Mouse (Mus musculus) embryonic fibroblast, embryonic 13.5 days (primary cell): ENCODE results near the gene Cbarp. TPM values are rescaled to one million over a fixed set of nuclear protein-coding genes. Genes with fewer than 3 reads are reported as not detected.

Experiments
- H3K27ac ChIP-seq: 2 replicates; pipeline ENCODE4 v1.5.1; 2012; ENCODE audit warnings: low read length, control low read depth, inconsistent platforms; ENCODE audit not compliant: insufficient read depth
- H3K4me1 ChIP-seq: 2 replicates; pipeline ENCODE4 v1.6.1; 2011; ENCODE audit warnings: low read length; ENCODE audit not compliant: control insufficient read depth, insufficient read depth
- H3K4me3 ChIP-seq: 2 replicates; pipeline ENCODE4 v1.5.1; 2011; ENCODE audit warnings: mild to moderate bottlenecking, control low read depth, low read length; ENCODE audit not compliant: insufficient read depth
- CTCF ChIP-seq: IDR thresholded peaks from 2 replicates; pipeline ENCODE4 v1.5.1; 2011; ENCODE audit warnings: mild to moderate bottlenecking, control low read depth, low read length, moderate library complexity, borderline replicate concordance; ENCODE audit not compliant: insufficient read depth
- POLR2A ChIP-seq: IDR thresholded peaks from 2 replicates; pipeline ENCODE4 v1.6.1; 2011; ENCODE audit warnings: low read depth, mild to moderate bottlenecking, control low read depth, low read length, moderate library complexity
- polyA plus RNA-seq: library from polyadenylated mRNA; stranded (reverse); fragments of >200 nt; gene quantifications from 2 replicates; pipeline ENCODE4 v1.2.4, GENCODE M21; 2011; ENCODE audit warnings: low read depth; ENCODE audit not compliant: missing spikeins, insufficient read length

The Cbarp gene
- polyA plus RNA-seq, 1 experiment, result 28.4 TPM

DNA sequence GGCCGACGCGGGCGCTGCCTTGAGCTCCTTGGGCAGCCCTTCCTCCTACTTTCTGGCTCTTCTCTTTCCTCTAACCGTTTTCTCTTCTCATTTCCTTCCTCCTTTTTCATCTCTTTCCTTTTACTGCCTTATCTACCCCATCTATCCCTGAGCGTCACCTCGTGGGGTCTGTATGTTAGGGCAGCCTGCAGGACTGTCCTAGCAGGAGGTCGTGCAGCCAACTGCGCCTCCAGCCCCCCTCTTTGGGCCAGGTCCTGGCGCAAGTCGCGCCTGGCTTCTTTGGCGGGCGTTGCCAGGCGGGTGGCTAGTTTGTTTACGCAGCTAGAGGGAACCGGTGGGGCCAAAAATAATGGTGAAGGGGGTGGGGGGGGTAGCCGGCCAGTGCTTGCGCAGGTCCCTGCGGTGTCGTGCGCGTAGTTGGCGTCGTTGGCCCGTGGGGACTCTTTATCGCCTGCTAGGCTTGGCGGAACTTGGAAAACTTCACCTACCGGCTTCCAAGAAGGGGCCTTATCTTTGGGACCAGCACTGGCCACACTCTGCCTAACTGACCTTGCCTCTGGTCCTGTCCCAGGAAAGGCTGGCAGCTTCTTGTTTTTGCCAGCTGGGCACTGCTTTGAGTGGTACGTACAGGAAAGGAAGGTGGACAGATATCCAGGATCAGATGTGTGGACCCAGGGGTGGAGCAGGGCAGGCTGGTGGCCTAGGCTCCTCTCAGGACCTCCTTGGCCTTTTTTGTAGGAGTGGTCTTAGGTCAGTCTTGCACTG lies 23.5 kb downstream of the Cbarp start:
- peak overlapping the region; percentile 72 for H3K4me3 ChIP-seq
- no peak for TF ChIP-seq POLR2A
- no peak for TF ChIP-seq CTCF
- H3K4me1 ChIP-seq, result peaks cover 5% of the 10 kb centered on the region; the same call in 1 of the 2 replicates
- no peak overlapping the region for H3K27ac ChIP-seq

DNA sequence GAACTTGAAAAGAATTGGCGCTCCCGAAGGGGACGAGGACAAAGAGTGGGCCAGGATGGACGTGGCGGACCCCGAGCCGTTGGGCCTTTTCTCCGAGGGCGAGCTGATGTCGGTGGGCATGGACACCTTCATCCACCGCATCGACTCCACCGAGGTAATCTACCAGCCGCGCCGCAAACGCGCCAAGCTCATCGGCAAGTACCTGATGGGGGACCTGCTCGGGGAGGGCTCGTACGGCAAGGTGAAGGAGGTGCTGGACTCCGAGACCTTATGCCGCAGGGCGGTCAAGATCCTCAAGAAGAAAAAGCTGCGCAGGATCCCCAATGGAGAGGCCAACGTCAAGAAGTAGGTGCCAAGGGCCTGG lies 24.1 kb downstream of the Cbarp start:
- Histone ChIP-seq H3K27ac (no peak overlapping the region), H3K4me1 (peaks cover 5% of the 10 kb centered on the region; the same call in 1 of the 2 replicates), H3K4me3 (peak overlapping the region; percentile 72)
- TF ChIP-seq CTCF (no peak), POLR2A (no peak)

DNA sequence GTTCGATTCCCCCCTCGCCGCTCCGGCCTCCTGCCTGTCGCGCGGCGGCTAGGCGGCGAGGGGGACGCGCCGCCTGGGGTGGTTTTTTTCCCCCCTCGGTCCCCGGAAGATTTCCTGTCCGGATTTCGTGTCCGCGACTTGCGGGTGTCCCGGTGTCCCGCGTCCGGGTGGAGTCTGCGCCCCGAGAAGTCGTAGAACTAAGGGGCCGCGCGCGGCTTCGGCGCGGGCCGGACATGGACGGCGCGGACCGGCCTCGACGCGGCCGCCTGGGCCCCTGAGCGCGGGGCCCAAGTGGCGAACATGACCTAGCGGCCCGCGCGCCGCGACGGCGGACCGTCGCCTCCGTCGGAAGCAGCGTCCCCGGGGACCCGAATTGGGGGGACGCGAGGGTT lies 24.7 kb downstream of the Cbarp start:
- Histone ChIP-seq H3K4me3 (peak overlapping the region; percentile 72), H3K27ac (peak overlapping the region; percentile 31), H3K4me1 (peaks cover 5% of the 10 kb centered on the region; the same call in 1 of the 2 replicates)
- no peak for TF ChIP-seq POLR2A
- no peak for TF ChIP-seq CTCF

DNA sequence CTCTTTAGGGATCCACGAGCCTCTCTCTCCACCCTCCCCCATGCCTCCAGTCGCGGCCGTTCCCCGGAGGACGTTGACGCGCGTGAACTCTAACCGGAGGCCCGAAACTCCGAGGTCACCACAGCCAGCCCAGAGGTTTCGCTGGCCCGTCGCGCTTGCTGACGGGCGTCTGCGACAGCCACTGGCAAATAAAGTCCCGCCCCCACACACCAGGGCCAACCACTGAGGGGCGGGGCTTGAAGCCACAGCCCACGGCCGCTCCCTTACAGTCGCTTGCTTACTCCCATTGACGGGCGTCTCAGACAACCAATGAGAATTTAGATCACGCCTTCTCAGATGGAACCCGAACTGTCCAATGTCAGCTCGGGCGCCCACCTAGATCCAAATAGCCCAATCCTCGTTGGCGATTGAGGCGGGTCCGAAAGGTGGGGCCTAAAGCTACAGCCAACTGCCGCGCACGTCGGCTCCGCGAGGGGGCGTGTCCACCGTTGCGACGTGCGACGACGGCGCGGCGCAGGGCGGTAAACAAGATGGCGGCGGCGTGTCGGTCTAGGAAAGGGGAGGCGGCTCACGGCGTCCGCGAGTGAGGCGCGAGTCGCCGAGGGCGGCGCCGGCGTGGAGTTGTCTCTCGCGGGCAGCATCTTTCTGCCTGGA lies 25.2 kb downstream of the Cbarp start, which contains the start of gene Stk11:
TSS of gene Stk11 (plus strand) at position 514 of the 654 bp plus-strand sequence.
- Histone ChIP-seq H3K4me3 (peak within 1 kb of the TSS; percentile 72), H3K27ac (peak within 1 kb of the TSS; percentile 77), H3K4me1 (peaks cover 5% of the 10 kb centered on the region; the same call in 1 of the 2 replicates)
- no peak for TF ChIP-seq CTCF
- peak; percentile 86 for TF ChIP-seq POLR2A

DNA sequence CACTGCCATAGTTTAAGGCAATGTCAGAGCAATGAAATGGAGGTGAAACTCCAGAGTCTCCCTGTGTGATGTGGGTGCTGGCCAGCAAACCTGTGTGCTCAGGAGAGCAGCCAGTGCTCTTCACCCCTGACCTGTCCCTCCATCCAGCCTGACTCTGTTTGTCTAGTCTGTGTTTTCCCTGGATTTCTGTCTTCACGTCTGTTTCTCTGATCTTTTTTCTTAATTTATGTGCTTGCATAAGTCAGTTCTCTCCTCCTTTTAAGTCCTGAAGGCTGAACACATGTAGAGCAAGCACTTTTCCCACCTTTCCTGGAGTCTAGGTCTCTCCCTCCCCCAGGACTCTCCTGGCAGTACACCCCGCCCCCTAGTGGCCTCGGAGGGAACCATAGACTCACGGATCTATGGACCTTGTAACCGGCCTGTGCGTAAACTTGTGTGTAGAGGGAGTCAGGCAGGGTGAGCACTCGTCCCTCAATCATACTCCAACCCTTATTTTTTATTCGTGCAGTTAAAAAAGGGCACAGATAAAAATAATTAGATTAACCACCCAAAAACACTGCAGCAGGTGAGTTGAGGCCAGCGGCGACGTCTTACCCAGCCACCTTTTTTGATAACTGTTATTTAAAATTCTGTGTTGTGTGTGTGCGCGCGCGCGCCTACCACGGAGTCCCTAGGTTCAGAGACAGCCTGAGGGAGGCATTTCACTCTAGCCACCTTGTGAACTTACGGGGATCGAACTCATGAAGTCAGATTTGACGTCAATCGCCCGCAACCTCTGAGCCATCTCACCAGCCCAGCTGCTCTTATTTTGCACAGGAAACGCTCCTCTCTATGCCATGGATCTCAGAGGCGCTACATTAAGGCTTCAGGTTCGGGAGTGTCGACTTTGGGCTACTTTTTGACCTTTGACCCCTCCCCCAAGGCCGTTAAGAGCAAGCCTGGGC lies 26.0 kb downstream of the Cbarp start:
- peaks cover 5% of the 10 kb centered on the region; the same call in 1 of the 2 replicates for H3K4me1 ChIP-seq
- peak; percentile 76 for TF ChIP-seq CTCF
- TF ChIP-seq POLR2A, result 0 out of 2 replicates have a peak, but pooled peaks have one; percentile 43
- H3K4me3 ChIP-seq, result peak overlapping the region; percentile 57
- peak overlapping the region; percentile 77 for H3K27ac ChIP-seq

DNA sequence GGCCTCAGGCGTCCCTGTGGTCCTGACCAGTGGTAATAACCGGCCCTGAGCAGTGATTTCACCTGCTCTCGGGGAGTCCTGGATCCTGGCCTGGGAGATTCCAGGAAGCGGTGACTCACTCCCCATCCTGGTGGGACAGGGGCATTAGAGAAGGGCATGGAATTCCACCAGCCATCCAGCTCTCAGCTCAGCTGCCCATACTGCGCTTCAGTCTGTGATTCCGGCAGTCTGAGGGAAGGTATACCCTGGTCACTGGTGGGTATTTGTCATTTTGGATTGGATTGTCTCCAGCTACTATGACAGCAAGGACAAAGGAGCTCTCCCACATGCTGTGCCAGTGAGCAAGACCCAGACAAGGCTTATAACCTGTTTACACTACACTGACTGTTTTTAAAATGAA lies 33.0 kb downstream of the Cbarp start:
- TF ChIP-seq POLR2A (no peak), CTCF (no peak)
- no peak overlapping the region for H3K4me3 ChIP-seq
- H3K27ac ChIP-seq, result 0 out of 2 replicates have a peak overlapping the region, but pooled peaks have one; percentile 2
- H3K4me1 ChIP-seq, result peaks cover 5% of the 10 kb centered on the region; the same call in 1 of the 2 replicates

DNA sequence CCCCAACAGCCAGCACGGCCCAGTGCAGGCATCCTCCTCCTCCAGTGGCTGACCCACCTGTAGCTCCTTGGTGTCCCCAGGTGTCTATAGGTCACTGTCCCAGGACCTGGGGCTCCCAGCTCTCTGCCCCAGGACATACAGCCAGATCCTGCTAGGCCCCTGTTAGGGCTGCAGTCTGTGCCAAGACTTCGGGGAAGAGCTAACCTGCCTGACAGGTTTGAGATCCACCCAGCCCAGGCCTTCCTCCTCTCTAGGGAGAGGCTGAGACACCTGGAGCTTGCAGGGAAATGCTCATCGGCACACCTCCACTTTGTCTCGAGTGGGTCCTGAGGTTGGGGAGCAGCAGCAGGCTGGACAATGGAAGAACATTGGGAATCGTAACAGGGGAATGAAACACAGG lies 34.7 kb downstream of the Cbarp start:
- H3K27ac ChIP-seq, result no peak overlapping the region
- H3K4me3 ChIP-seq, result no peak overlapping the region
- peaks cover 5% of the 10 kb centered on the region; the same call in 1 of the 2 replicates for H3K4me1 ChIP-seq
- TF ChIP-seq CTCF (no peak), POLR2A (no peak)

DNA sequence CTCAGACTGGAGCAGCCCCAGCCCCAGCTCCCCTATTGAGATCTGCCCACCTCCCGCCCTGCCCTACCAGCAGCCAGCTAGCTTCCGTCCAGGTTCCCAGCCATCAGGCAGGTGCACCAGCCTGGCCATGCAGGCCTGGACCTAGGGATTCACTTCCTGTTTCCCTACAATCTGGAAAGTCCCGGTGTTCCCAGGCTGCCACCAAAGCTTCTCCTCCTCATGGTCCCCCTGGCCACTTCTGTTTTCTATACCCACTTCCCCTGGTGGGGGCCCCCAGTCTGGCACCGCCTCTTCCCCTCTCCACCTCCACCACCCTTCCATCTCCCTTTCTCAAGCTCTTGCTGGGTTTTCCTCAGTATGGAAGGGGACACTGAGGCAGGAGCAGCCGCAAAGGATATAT lies 35.2 kb downstream of the Cbarp start, which contains the start of gene Sbno2:
TSS of gene Sbno2 (minus strand) at position 112 of the 400 bp plus-strand sequence.
- no peak for TF ChIP-seq POLR2A
- no peak for TF ChIP-seq CTCF
- H3K4me3 ChIP-seq, result no peak within 1 kb of the TSS
- peak within 1 kb of the TSS; percentile 81 for H3K27ac ChIP-seq
- peaks cover 5% of the 10 kb centered on the region; the same call in 1 of the 2 replicates for H3K4me1 ChIP-seq

DNA sequence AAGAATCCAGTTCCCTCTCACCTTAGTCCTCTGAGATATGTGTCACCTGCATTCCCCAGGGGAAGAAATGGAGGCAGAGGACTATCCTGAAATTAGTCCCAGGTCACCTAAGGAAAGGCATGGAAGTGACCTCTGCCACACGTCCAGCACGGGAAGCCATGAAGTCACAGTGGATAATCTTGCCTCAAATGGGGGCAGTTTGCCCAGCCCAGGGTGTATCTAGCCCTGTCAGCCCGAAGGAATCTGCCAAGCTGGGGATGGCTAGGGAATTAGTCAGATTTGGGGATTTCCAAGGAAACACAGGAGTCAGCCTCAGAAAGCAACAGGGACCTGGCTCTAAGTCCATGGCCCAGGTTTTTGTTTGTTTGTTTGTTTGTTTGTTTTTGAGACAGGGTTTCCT lies 36.5 kb downstream of the Cbarp start:
- Histone ChIP-seq H3K27ac (peak overlapping the region; percentile 81), H3K4me1 (peaks cover 9% of the 10 kb centered on the region), H3K4me3 (peak overlapping the region; percentile 16)
- TF ChIP-seq CTCF (no peak), POLR2A (peak; percentile 56)
